Mouse (Mus musculus) C2C12 (cell line): ENCODE data around the gene Lce1l. TPM values are rescaled to one million over a fixed set of nuclear protein-coding genes. Genes with fewer than 3 reads are reported as not detected.

Source experiments
- H3K27me3 ChIP-seq: one replicate; pipeline ENCODE4 v1.6.1; 2011; ENCODE audit not compliant: control insufficient read depth, insufficient read depth, insufficient read length
- H3K36me3 ChIP-seq: one replicate; pipeline ENCODE4 v1.6.1; 2011; ENCODE audit not compliant: control insufficient read depth, insufficient read depth
- H3K4me3 ChIP-seq: one replicate; pipeline ENCODE4 v1.5.1; 2011; ENCODE audit warnings: mild to moderate bottlenecking, control low read depth; ENCODE audit not compliant: poor library complexity, insufficient read depth, severe bottlenecking
- H3K79me2 ChIP-seq: one replicate; pipeline ENCODE4 v1.6.1; 2011; ENCODE audit not compliant: control insufficient read depth, insufficient read depth
- H3K79me3 ChIP-seq: one replicate; pipeline ENCODE4 v1.6.1; 2011; ENCODE audit warnings: low read depth, control low read depth
- H3ac ChIP-seq: one replicate; pipeline ENCODE3; 2011; ENCODE audit warnings: low read depth; ENCODE audit not compliant: control insufficient read depth, insufficient read length
- CEBPB ChIP-seq: IDR thresholded peaks from one replicate; pipeline ENCODE4 v1.6.1; 2011; ENCODE audit warnings: low read depth, mild to moderate bottlenecking, control low read depth, moderate library complexity
- CTCF ChIP-seq: IDR thresholded peaks from one replicate; pipeline ENCODE4 v1.5.1; 2011; ENCODE audit not compliant: control insufficient read depth, insufficient read depth, insufficient read length
- FOSL1 ChIP-seq: IDR thresholded peaks from one replicate; pipeline ENCODE4 v1.8.0; 2011; ENCODE audit warnings: mild to moderate bottlenecking, low read length; ENCODE audit not compliant: poor library complexity, insufficient read depth, severe bottlenecking
- MAX ChIP-seq: IDR thresholded peaks from one replicate; pipeline ENCODE4 v1.6.1; 2011; ENCODE audit warnings: mild to moderate bottlenecking, control low read depth
- MYOD1 ChIP-seq: IDR thresholded peaks from one replicate; pipeline ENCODE4 v1.6.1; 2011; ENCODE audit warnings: low read depth; ENCODE audit not compliant: control insufficient read depth, insufficient read length
- MYOG ChIP-seq: IDR thresholded peaks from one replicate; pipeline ENCODE4 v1.6.1; 2011; ENCODE audit not compliant: control insufficient read depth, insufficient read length; ENCODE audit errors: extremely low read depth
- USF1 ChIP-seq: IDR thresholded peaks from one replicate; pipeline ENCODE4 v1.6.1; 2011; ENCODE audit warnings: low read depth, mild to moderate bottlenecking, control low read depth, moderate library complexity
- long read RNA-seq, 2 experiments: library from polyadenylated mRNA; unstranded; transcript quantifications; one replicate each; pipeline ENCODE4 v2.0.0; 2019 to 2020
- polyA plus RNA-seq: library from polyadenylated mRNA; unstranded; fragments of >200 nt; fragmentation: generic; extraction: Trizol; gene quantifications from one replicate; pipeline ENCODE4 v1.2.1, GENCODE M21; 2012; ENCODE audit warnings: missing spikeins

Lce1l gene
- polyA plus RNA-seq = not detected
- long read RNA-seq, experiment 1 = 0 reads
- long read RNA-seq, experiment 2 = 0 reads

- no peaks in the 10 kb centered on the region for H3K36me3 ChIP-seq
- no peaks in the 10 kb centered on the region for H3K79me3 ChIP-seq
- no peak within 1 kb of the TSS for H3ac ChIP-seq
- no peak within 1 kb of the TSS for H3K4me3 ChIP-seq
- H3K27me3 ChIP-seq = no peaks in the 10 kb centered on the region
- TF ChIP-seq CTCF = no peak
- no peak for TF ChIP-seq USF1
- TF ChIP-seq MAX = no peak
- no peak for TF ChIP-seq FOSL1
- TF ChIP-seq MYOG = no peak
- TF ChIP-seq MYOD1 = no peak
- TF ChIP-seq CEBPB = no peak
- no peaks in the 10 kb centered on the region for H3K79me2 ChIP-seq
Observed at GRCm38 (mm10) chr3:92851186-92851585, at the start of gene Lce1l. Gene Lce1l, minus strand, starts transcription at chr3:92851286.

GRCm38 (mm10) chr3:92894489-92894888, 43.4 kb upstream of the Lce1l start:
- no peak overlapping the region for H3K4me3 ChIP-seq
- H3K79me3 ChIP-seq = no peaks in the 10 kb centered on the region
- TF ChIP-seq CTCF = no peak
- no peak for TF ChIP-seq MAX
- no peak for TF ChIP-seq USF1
- TF ChIP-seq MYOD1 = no peak
- no peak for TF ChIP-seq MYOG
- TF ChIP-seq CEBPB = no peak
- TF ChIP-seq FOSL1 = no peak
- H3K79me2 ChIP-seq = no peaks in the 10 kb centered on the region
- H3K36me3 ChIP-seq = no peaks in the 10 kb centered on the region
- H3K27me3 ChIP-seq = no peaks in the 10 kb centered on the region
- H3ac ChIP-seq = no peak overlapping the region

GRCm38 (mm10) chr3:92894063-92894462, 43.0 kb upstream of the Lce1l start:
- Histone ChIP-seq H3ac (no peak overlapping the region), H3K4me3 (no peak overlapping the region), H3K36me3 (no peaks in the 10 kb centered on the region), H3K79me3 (no peaks in the 10 kb centered on the region), H3K27me3 (no peaks in the 10 kb centered on the region), H3K79me2 (no peaks in the 10 kb centered on the region)
- TF ChIP-seq CEBPB = no peak
- no peak for TF ChIP-seq USF1
- TF ChIP-seq MYOD1 = no peak
- no peak for TF ChIP-seq MAX
- no peak for TF ChIP-seq FOSL1
- TF ChIP-seq MYOG = no peak
- no peak for TF ChIP-seq CTCF

GRCm38 (mm10) chr3:92874180-92874579, 23.1 kb upstream of the Lce1l start:
- Histone ChIP-seq H3K79me3 (no peaks in the 10 kb centered on the region), H3ac (no peak overlapping the region), H3K36me3 (no peaks in the 10 kb centered on the region), H3K79me2 (no peaks in the 10 kb centered on the region), H3K27me3 (no peaks in the 10 kb centered on the region), H3K4me3 (no peak overlapping the region)
- TF ChIP-seq MAX (no peak), MYOD1 (no peak), CTCF (no peak), MYOG (no peak), USF1 (no peak), CEBPB (no peak)

- H3K79me2 ChIP-seq = no peaks in the 10 kb centered on the region
- H3K4me3 ChIP-seq = no peak within 1 kb of the TSS
- TF ChIP-seq MAX (no peak), USF1 (no peak), CTCF (no peak)
- H3K79me3 ChIP-seq = no peaks in the 10 kb centered on the region
- no peaks in the 10 kb centered on the region for H3K36me3 ChIP-seq
- no peaks in the 10 kb centered on the region for H3K27me3 ChIP-seq
- H3ac ChIP-seq = no peak within 1 kb of the TSS
Observed at GRCm38 (mm10) chr3:92870116-92870515, 19.0 kb upstream of the Lce1l start, which contains the start of gene 2310050C09Rik. Gene 2310050C09Rik, minus strand, starts transcription at chr3:92870216.

- no peaks in the 10 kb centered on the region for H3K27me3 ChIP-seq
- H3K79me2 ChIP-seq = no peaks in the 10 kb centered on the region
- no peak within 1 kb of the TSS for H3ac ChIP-seq
- H3K4me3 ChIP-seq = no peak within 1 kb of the TSS
- no peaks in the 10 kb centered on the region for H3K79me3 ChIP-seq
- H3K36me3 ChIP-seq = no peaks in the 10 kb centered on the region
- no peak for TF ChIP-seq USF1
- TF ChIP-seq MYOD1 = no peak
- TF ChIP-seq MAX = no peak
- no peak for TF ChIP-seq CTCF
- no peak for TF ChIP-seq FOSL1
- no peak for TF ChIP-seq MYOG
Observed at GRCm38 (mm10) chr3:92827108-92827507, 24.0 kb downstream of the Lce1l start, which contains the start of gene Kprp. Gene Kprp, minus strand, starts transcription at chr3:92827247.
